8 mouse cellular contexts compared by ENCODE assay signal in the genomic region with DNA sequence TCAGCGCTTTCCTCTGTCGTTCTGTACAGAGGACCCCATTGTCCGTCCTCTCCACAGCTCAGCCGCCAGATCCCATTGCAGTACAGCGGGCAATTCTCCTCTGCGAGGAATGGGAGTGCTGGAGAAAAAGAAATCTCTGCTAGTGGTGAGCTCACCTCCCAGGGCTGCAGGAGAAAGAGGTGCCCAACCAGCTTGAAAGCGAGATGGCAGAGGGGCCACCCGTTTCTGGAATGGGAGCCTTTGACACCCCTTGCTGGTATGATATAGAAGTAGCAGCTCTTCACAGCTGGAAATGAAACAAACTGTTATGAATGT.
DNase-seq lines count a peak whose midpoint lies in the region; ATAC-seq and TF ChIP-seq lines count a peak whose summit lies in the region.

No protein-coding gene starts in this region.

- H3K27ac ChIP-seq in kidney, postnatal 0 days: peak overlapping the region; percentile 76
- peak overlapping the region; percentile 65 for H3K27ac ChIP-seq in heart, embryonic 15.5 days
- peak overlapping the region; percentile 30; the same call in 1 of the 2 replicates for H3K27ac ChIP-seq in midbrain, embryonic 16.5 days (ENCODE audit: low read length)
- H3K27ac ChIP-seq in liver, postnatal 0 days (ENCODE audit: low read depth): no peak overlapping the region

- TF ChIP-seq CTCF in kidney, postnatal 0 days (IDR thresholded peaks at IDR 0.05; ENCODE audit: low read depth): no peak
- TF ChIP-seq CTCF in liver, postnatal 0 days (IDR thresholded peaks at IDR 0.05; ENCODE audit: low read depth): no peak

- H3K36me3 ChIP-seq in kidney, postnatal 0 days (ENCODE audit: insufficient read depth, low read length): no peaks in the 10 kb centered on the region
- H3K36me3 ChIP-seq in heart, embryonic 15.5 days: no peaks in the 10 kb centered on the region
- no peaks in the 10 kb centered on the region for H3K36me3 ChIP-seq in midbrain, embryonic 16.5 days (ENCODE audit: control insufficient read depth, insufficient read depth, low read length)
- no peaks in the 10 kb centered on the region for H3K36me3 ChIP-seq in liver, postnatal 0 days (replicated peaks; ENCODE audit: insufficient read depth, low read length)

- no peaks in the 10 kb centered on the region; the same call in 1 of the 2 replicates for H3K4me1 ChIP-seq in kidney, postnatal 0 days (replicated peaks; ENCODE audit: insufficient read depth, low read length)
- peaks cover 17% of the 10 kb centered on the region for H3K4me1 ChIP-seq in heart, embryonic 15.5 days (replicated peaks)
- H3K4me1 ChIP-seq in midbrain, embryonic 16.5 days (ENCODE audit: control insufficient read depth, insufficient read depth, low read length): peaks cover 6% of the 10 kb centered on the region; the same call in 1 of the 2 replicates
- H3K4me1 ChIP-seq in liver, postnatal 0 days (ENCODE audit: insufficient read depth): no peaks in the 10 kb centered on the region

- 0 out of 2 replicates have a peak overlapping the region, but pooled peaks have one; percentile 10 for H3K4me2 ChIP-seq in kidney, postnatal 0 days (ENCODE audit: low read length)
- H3K4me2 ChIP-seq in heart, embryonic 15.5 days: peak overlapping the region; percentile 30
- no peak overlapping the region for H3K4me2 ChIP-seq in midbrain, embryonic 16.5 days (ENCODE audit: low read length)
- no peak overlapping the region for H3K4me2 ChIP-seq in liver, postnatal 0 days (ENCODE audit: low read depth, low read length)

- TF ChIP-seq EP300 in liver, postnatal 0 days (IDR thresholded peaks at IDR 0.05; ENCODE audit: low read depth): no peak

- H3K9me3 ChIP-seq in kidney, postnatal 0 days (replicated peaks; ENCODE audit: low read length): no peaks in the 10 kb centered on the region
- H3K9me3 ChIP-seq in heart, embryonic 15.5 days (replicated peaks): no peaks in the 10 kb centered on the region
- H3K9me3 ChIP-seq in midbrain, embryonic 16.5 days (replicated peaks; ENCODE audit: control insufficient read depth, low read length, poor library complexity, severe bottlenecking): no peaks in the 10 kb centered on the region
- no peaks in the 10 kb centered on the region for H3K9me3 ChIP-seq in liver, postnatal 0 days (ENCODE audit: low read length)

- no peak for ATAC-seq in kidney, postnatal 0 days (replicated peaks; ENCODE audit: low FRiP score, low read depth)
- 0 out of 2 replicates have a peak, but pooled peaks have one; percentile 27 for ATAC-seq in heart, embryonic 15.5 days (replicated peaks; ENCODE audit: insufficient number of reproducible peaks, insufficient read depth, low FRiP score, low read depth)
- ATAC-seq in midbrain, embryonic 16.5 days: peak; percentile 55
- no peak for ATAC-seq in liver, postnatal 0 days

- no peak overlapping the region for H3K4me3 ChIP-seq in kidney, postnatal 0 days (replicated peaks; ENCODE audit: low read depth, low read length)
- no peak overlapping the region for H3K4me3 ChIP-seq in heart, embryonic 15.5 days
- no peak overlapping the region for H3K4me3 ChIP-seq in midbrain, embryonic 16.5 days (ENCODE audit: low read depth, low read length)
- no peak overlapping the region for H3K4me3 ChIP-seq in liver, postnatal 0 days (ENCODE audit: low read depth, low read length)

- H3K27me3 ChIP-seq in kidney, postnatal 0 days (ENCODE audit: insufficient read depth, low read length): no peaks in the 10 kb centered on the region
- H3K27me3 ChIP-seq in heart, embryonic 15.5 days: no peaks in the 10 kb centered on the region
- H3K27me3 ChIP-seq in midbrain, embryonic 16.5 days (ENCODE audit: control insufficient read depth, insufficient read depth, low read depth, low read length): no peaks in the 10 kb centered on the region
- H3K27me3 ChIP-seq in liver, postnatal 0 days (ENCODE audit: insufficient read depth, low read length): no peaks in the 10 kb centered on the region

- no peak overlapping the region for H3K9ac ChIP-seq in kidney, postnatal 0 days (ENCODE audit: low read depth, low read length)
- H3K9ac ChIP-seq in heart, embryonic 15.5 days: no peak overlapping the region
- H3K9ac ChIP-seq in midbrain, embryonic 16.5 days (ENCODE audit: low read depth, low read length): peak overlapping the region; percentile 16; the same call in 1 of the 2 replicates
- H3K9ac ChIP-seq in liver, postnatal 0 days (replicated peaks): no peak overlapping the region

- WGBS in kidney, postnatal 0 days: 51% methylated on average over 8 of the region's 8 CpGs
- WGBS in heart, embryonic 15.5 days: 36% methylated on average over 8 of the region's 8 CpGs
- WGBS in midbrain, embryonic 16.5 days: 33% methylated on average over 8 of the region's 8 CpGs
- 75% methylated on average over 8 of the region's 8 CpGs for WGBS in liver, postnatal 0 days (ENCODE audit: insufficient replicate concordance)

- no peak for DNase-seq in kidney, postnatal 0 days (ENCODE audit: low spot score)
- DNase-seq in kidney, adult 18-20 months: no peak
- peak; percentile 48 for DNase-seq in embryo, embryonic 11 days
- no peak for DNase-seq in cerebellum, adult 18-20 months
- no peak for DNase-seq in adrenal gland, postnatal 14 days
- DNase-seq in liver, postnatal 0 days: no peak

Comparison
In these comparisons a context has a peak if more than half of its experiments do, and no peak if none do; other contexts are left out.
1. ATAC-seq: peak in heart, embryonic 15.5 days (single experiment) and midbrain, embryonic 16.5 days (single experiment); none in kidney, postnatal 0 days (single experiment) and liver, postnatal 0 days (single experiment).
2. H3K4me2 ChIP-seq: peak in kidney, postnatal 0 days (single experiment) and heart, embryonic 15.5 days (single experiment); none in midbrain, embryonic 16.5 days (single experiment) and liver, postnatal 0 days (single experiment).